8 mouse cellular contexts compared by ENCODE assay signal in genomic region chr12:24975115-24975733, GRCm38 (mm10). TPM values are rescaled to one million over a fixed set of nuclear protein-coding genes. Genes with fewer than 3 reads are reported as not detected.
A peak's percentile ranks its signal among the peaks of the same experiment; 100 is the strongest.
DNase-seq lines count a peak whose midpoint lies in the region; ATAC-seq and TF ChIP-seq lines count a peak whose summit lies in the region.

No protein-coding gene starts in this region.

- peak overlapping the region; percentile 46 for H3K4me2 ChIP-seq in forebrain, embryonic 16.5 days (ENCODE audit: low read length)
- H3K4me2 ChIP-seq in liver, embryonic 16.5 days (ENCODE audit: low read depth, low read length) = peak overlapping the region; percentile 89
- H3K4me2 ChIP-seq in neural tube, embryonic 12.5 days (replicated peaks) = peak overlapping the region; percentile 58
- H3K4me2 ChIP-seq in stomach, postnatal 0 days (replicated peaks; ENCODE audit: low read depth) = peak overlapping the region; percentile 71

- peak; percentile 73 for ATAC-seq in forebrain, embryonic 16.5 days
- peak; percentile 68 for ATAC-seq in liver, embryonic 16.5 days (ENCODE audit: low read depth)
- peak; percentile 79 for ATAC-seq in neural tube, embryonic 12.5 days (ENCODE audit: low FRiP score, low read depth)
- ATAC-seq in stomach, postnatal 0 days (ENCODE audit: low FRiP score, low TSS enrichment) = peak; percentile 27

- intact Hi-C loops in heart, postnatal 36 days (cut with DNase I) = no loop called here

- no peak for TF ChIP-seq EP300 in stomach, postnatal 0 days (optimal IDR thresholded peaks at IDR 0.05)

- no peaks in the 10 kb centered on the region for H3K4me1 ChIP-seq in cerebellum, adult 2 months (ENCODE audit: control insufficient read depth, insufficient read depth, low read length)
- H3K4me1 ChIP-seq in forebrain, embryonic 16.5 days (replicated peaks; ENCODE audit: control insufficient read depth, insufficient read depth, low read length) = peaks cover 14% of the 10 kb centered on the region
- peaks cover 20% of the 10 kb centered on the region for H3K4me1 ChIP-seq in liver, embryonic 16.5 days (ENCODE audit: control insufficient read depth, low read depth, low read length)
- H3K4me1 ChIP-seq in neural tube, embryonic 12.5 days = peaks cover 7% of the 10 kb centered on the region; the same call in 1 of the 2 replicates
- 0 out of 2 replicates have a peak, but pooled peaks cover 2% of the 10 kb centered on the region for H3K4me1 ChIP-seq in stomach, postnatal 0 days (replicated peaks; ENCODE audit: control insufficient read depth, insufficient read depth)

- TF ChIP-seq POLR2A in cerebellum, adult 2 months (IDR thresholded peaks at IDR 0.05; ENCODE audit: borderline replicate concordance, insufficient read depth, low read length) = no peak

- H3K9ac ChIP-seq in forebrain, embryonic 16.5 days (replicated peaks; ENCODE audit: low read depth, low read length) = peak overlapping the region; percentile 84
- peak overlapping the region; percentile 80 for H3K9ac ChIP-seq in liver, embryonic 16.5 days (ENCODE audit: low read depth, low read length)
- peak overlapping the region; percentile 69 for H3K9ac ChIP-seq in neural tube, embryonic 12.5 days
- peak overlapping the region; percentile 73 for H3K9ac ChIP-seq in stomach, postnatal 0 days (ENCODE audit: low read length)

- peak overlapping the region; percentile 81 for H3K4me3 ChIP-seq in cerebellum, adult 2 months (replicated peaks; ENCODE audit: insufficient read depth, low read depth, low read length)
- peak overlapping the region; percentile 66 for H3K4me3 ChIP-seq in forebrain, embryonic 16.5 days (replicated peaks; ENCODE audit: low read length)
- H3K4me3 ChIP-seq in liver, embryonic 16.5 days (ENCODE audit: low read depth, low read length) = peak overlapping the region; percentile 89
- H3K4me3 ChIP-seq in neural tube, embryonic 12.5 days = peak overlapping the region; percentile 81
- H3K4me3 ChIP-seq in stomach, postnatal 0 days (ENCODE audit: low read depth, low read length) = peak overlapping the region; percentile 87

- under 1% methylated on average over 29 of the region's 31 CpGs for WGBS in cerebellum, adult 2 months
- under 1% methylated on average over 30 of the region's 31 CpGs for WGBS in forebrain, embryonic 16.5 days
- under 1% methylated on average over 31 of the region's 31 CpGs for WGBS in liver, embryonic 16.5 days (ENCODE audit: insufficient replicate concordance)
- WGBS in neural tube, embryonic 12.5 days = under 1% methylated on average over 26 of the region's 31 CpGs
- 1% methylated on average over 30 of the region's 31 CpGs for WGBS in stomach, postnatal 0 days

- no peak overlapping the region; the same call in 1 of the 2 replicates for H3K27ac ChIP-seq in cerebellum, adult 2 months (ENCODE audit: insufficient read depth, low read length)
- H3K27ac ChIP-seq in forebrain, embryonic 16.5 days (ENCODE audit: low read length) = peak overlapping the region; percentile 94
- peak overlapping the region; percentile 90 for H3K27ac ChIP-seq in liver, embryonic 16.5 days (ENCODE audit: low read length)
- H3K27ac ChIP-seq in neural tube, embryonic 12.5 days = peak overlapping the region; percentile 82
- H3K27ac ChIP-seq in stomach, postnatal 0 days (replicated peaks) = peak overlapping the region; percentile 93

- no peaks in the 10 kb centered on the region for H3K27me3 ChIP-seq in cerebellum, adult 2 months (ENCODE audit: control insufficient read depth, insufficient read depth, low read length)
- no peaks in the 10 kb centered on the region for H3K27me3 ChIP-seq in forebrain, embryonic 16.5 days (replicated peaks; ENCODE audit: control insufficient read depth, insufficient read depth, low read length)
- no peaks in the 10 kb centered on the region for H3K27me3 ChIP-seq in liver, embryonic 16.5 days (ENCODE audit: control insufficient read depth, insufficient read depth, low read depth, low read length)
- H3K27me3 ChIP-seq in neural tube, embryonic 12.5 days (replicated peaks) = no peaks in the 10 kb centered on the region
- no peaks in the 10 kb centered on the region for H3K27me3 ChIP-seq in stomach, postnatal 0 days (ENCODE audit: control insufficient read depth, insufficient read depth, low read length)

- peak; percentile 36; the same call in 1 of the 2 replicates for TF ChIP-seq CTCF in cerebellum, adult 2 months (IDR thresholded peaks at IDR 0.05; ENCODE audit: borderline replicate concordance, insufficient read depth, low read depth, low read length)
- peak; percentile 80 for TF ChIP-seq CTCF in stomach, postnatal 0 days (IDR thresholded peaks at IDR 0.05; ENCODE audit: low read depth)

- peak; percentile 89 for DNase-seq in MN1 (ENCODE audit: low spot score)
- peak; percentile 73 to 75 for DNase-seq in cerebellum, adult 2 months
- peak; percentile 63 to 71 for DNase-seq in heart, postnatal 36 days
- peak; percentile 80 for DNase-seq in layer of hippocampus, adult 11-12 months (ENCODE audit: low spot score)
- DNase-seq in stomach, postnatal 0 days (ENCODE audit: low spot score) = peak; percentile 66

- no peaks in the 10 kb centered on the region for H3K36me3 ChIP-seq in forebrain, embryonic 16.5 days (ENCODE audit: control insufficient read depth, insufficient read depth)
- H3K36me3 ChIP-seq in liver, embryonic 16.5 days (ENCODE audit: control insufficient read depth, insufficient read depth) = no peaks in the 10 kb centered on the region
- no peaks in the 10 kb centered on the region for H3K36me3 ChIP-seq in neural tube, embryonic 12.5 days
- no peaks in the 10 kb centered on the region for H3K36me3 ChIP-seq in stomach, postnatal 0 days (ENCODE audit: control insufficient read depth, insufficient read depth, low read length)

- H3K9me3 ChIP-seq in forebrain, embryonic 16.5 days (ENCODE audit: control insufficient read depth, low read length) = no peaks in the 10 kb centered on the region
- no peaks in the 10 kb centered on the region for H3K9me3 ChIP-seq in liver, embryonic 16.5 days (replicated peaks; ENCODE audit: control insufficient read depth, low read length)
- no peaks in the 10 kb centered on the region for H3K9me3 ChIP-seq in neural tube, embryonic 12.5 days
- no peaks in the 10 kb centered on the region for H3K9me3 ChIP-seq in stomach, postnatal 0 days (ENCODE audit: control insufficient read depth, low read length)

RNA-seq across cellular contexts. Expression of gene Kidins220, which starts 0.5 kb away (rescaled TPM):
- polyA plus RNA-seq in cerebellum, adult 2 months (2012; rRNA removed) = 161 and 165 TPM in 2 replicates
- 172 and 179 TPM in 2 replicates for polyA plus RNA-seq in forebrain, embryonic 16.5 days (2015; fragmentation: Nextera tagmentation; extraction: Ambion mirVana)
- 10 to 100 TPM; 74.1 to 77.0 TPM for total RNA-seq in heart, postnatal 36 days (2021)
- 7.8 and 8.7 TPM in 2 replicates for polyA plus RNA-seq in liver, embryonic 16.5 days (2015; fragmentation: Nextera tagmentation; extraction: Ambion mirVana)
- 85.2 and 96.4 TPM in 2 replicates for polyA plus RNA-seq in neural tube, embryonic 12.5 days (2016; fragmentation: Nextera tagmentation; extraction: Ambion mirVana)
- 9.1 and 9.9 TPM in 2 replicates for polyA plus RNA-seq in stomach, postnatal 0 days (2015; fragmentation: Nextera tagmentation; extraction: Ambion mirVana)

Comparison
In these comparisons a context has a peak if more than half of its experiments do, and no peak if none do; other contexts are left out.
1. ATAC-seq: peak in every context shown above with its lines; median percentile 79 in neural tube, embryonic 12.5 days; 73 in forebrain, embryonic 16.5 days; 68 in liver, embryonic 16.5 days; 27 in stomach, postnatal 0 days.